Mouse (Mus musculus) right cerebral cortex, postnatal 36 days (tissue): ENCODE data around the gene Klhl33.
A peak's percentile ranks its signal among the peaks of the same experiment; 100 is the strongest.
"Not testable (repeated sequence)": the region's sequence is repeated elsewhere in the genome, so short reads cannot be mapped to it uniquely, and the experiment has no call there.

ENCODE experiments used
- DNase-seq, 2 experiments: peaks; one replicate each; pipeline ENCODE4 v3.0.0; 2022; ENCODE audit warnings: low spot score in 2 of 2, mixed read lengths in 1 of 2

Gene Klhl33

GRCm38 (mm10) chr14:50897374-50897765, at the start of gene Klhl33:
Gene Klhl33 (minus strand): TSS chr14:50897507.
- no peak for DNase-seq

GRCm38 (mm10) chr14:50945526-50945925, 48.2 kb upstream of the Klhl33 start:
- not testable (repeated sequence) for DNase-seq

GRCm38 (mm10) chr14:50945081-50945480, 47.8 kb upstream of the Klhl33 start:
- not testable (repeated sequence) for DNase-seq

- not testable (repeated sequence) for DNase-seq
Observed at GRCm38 (mm10) chr14:50944668-50945033, 47.3 kb upstream of the Klhl33 start.

GRCm38 (mm10) chr14:50943932-50944667, 46.8 kb upstream of the Klhl33 start, which contains the start of gene Gm49342:
Gene Gm49342 (plus strand): TSS chr14:50944517.
- peak; percentile 83 for DNase-seq

- DNase-seq: no peak
Observed at GRCm38 (mm10) chr14:50938940-50939339, 41.6 kb upstream of the Klhl33 start.

- DNase-seq: no peak
Observed at GRCm38 (mm10) chr14:50938119-50938908, 41.0 kb upstream of the Klhl33 start.

- no peak for DNase-seq
Observed at GRCm38 (mm10) chr14:50936649-50937048, 39.3 kb upstream of the Klhl33 start.

- DNase-seq: no peak
Observed at GRCm38 (mm10) chr14:50931493-50932020, 34.2 kb upstream of the Klhl33 start.

GRCm38 (mm10) chr14:50930754-50931492, 33.6 kb upstream of the Klhl33 start, which contains the start of the genes Pip4p1 and Pnp:
Gene Pip4p1 (minus strand): TSS chr14:50930856.
Gene Pnp (plus strand): TSS chr14:50931082.
- peak; percentile 99 to 100 for DNase-seq

- peak; percentile 41 to 42 for DNase-seq
Observed at GRCm38 (mm10) chr14:50930377-50930753, 33.1 kb upstream of the Klhl33 start.

GRCm38 (mm10) chr14:50929951-50930350, 32.6 kb upstream of the Klhl33 start:
- peak in 1 of 2 experiments; percentile 14 for DNase-seq

GRCm38 (mm10) chr14:50927366-50927765, 30.1 kb upstream of the Klhl33 start:
- DNase-seq: no peak

- DNase-seq: no peak
Observed at GRCm38 (mm10) chr14:50925111-50925920, 28.0 kb upstream of the Klhl33 start.

- peak; percentile 97 for DNase-seq
Observed at GRCm38 (mm10) chr14:50924281-50925064, 27.2 kb upstream of the Klhl33 start, which contains the start of the genes Osgep and Apex1. Gene Osgep (minus strand): TSS chr14:50924893. Gene Apex1 (plus strand): TSS chr14:50924968.

GRCm38 (mm10) chr14:50923437-50923836, 26.1 kb upstream of the Klhl33 start:
- DNase-seq: not testable (repeated sequence)

- DNase-seq: no peak
Observed at GRCm38 (mm10) chr14:50911356-50911755, 14.0 kb upstream of the Klhl33 start.

- DNase-seq: no peak
Observed at GRCm38 (mm10) chr14:50908126-50908525, 10.8 kb upstream of the Klhl33 start.

- DNase-seq: not testable (repeated sequence)
Observed at GRCm38 (mm10) chr14:50905327-50905726, 8.0 kb upstream of the Klhl33 start.

GRCm38 (mm10) chr14:50904828-50905129, 7.5 kb upstream of the Klhl33 start:
- no peak for DNase-seq
